33 mouse cellular contexts compared by ENCODE assay signal in genomic region chr16:26462835-26463234, GRCm38 (mm10). TPM values are rescaled to one million over a fixed set of nuclear protein-coding genes. Genes with fewer than 3 reads are reported as not detected.
DNase-seq lines count a peak whose midpoint lies in the region; ATAC-seq and TF ChIP-seq lines count a peak whose summit lies in the region.
"Had no signal": no experiment of that assay in that cellular context is flagged by ENCODE, and none has a peak within 500 bp of the region (broad histone marks: within the 10 kb centered on the region; RNA-seq: fewer than 3 reads in every experiment).

Cldn16 (plus strand) TSS chr16:26463135.

- ATAC-seq in kidney, embryonic 16.5 days (ENCODE audit: low FRiP score, low TSS enrichment): peak; percentile 23; the same call in 1 of the 2 replicates
- no peak for ATAC-seq in intestine, embryonic 15.5 days
- ATAC-seq: CD4-positive, CD25-positive, alpha-beta regulatory T cell, adult 4 months; forebrain, embryonic 15.5 days; hindbrain, embryonic 16.5 days had no signal

- no peak within 1 kb of the TSS for H3K4me2 ChIP-seq in kidney, embryonic 16.5 days (replicated peaks; ENCODE audit: low read depth, low read length)
- no peak within 1 kb of the TSS for H3K4me2 ChIP-seq in intestine, embryonic 15.5 days (replicated peaks)
- H3K4me2 ChIP-seq: embryonic facial prominence, embryonic 13.5 days; forebrain, embryonic 12.5 days; forebrain, embryonic 15.5 days; heart, embryonic 11.5 days; hindbrain, embryonic 13.5 days had no signal

- DNase-seq in kidney, adult 2 months: peak; percentile 18
- no peak for DNase-seq in kidney, adult 18-20 months
- peak; percentile 6 for DNase-seq in kidney, postnatal 10 days
- no peak for DNase-seq in gastrocnemius, adult 18-20 months (ENCODE audit: low spot score)
- DNase-seq: adrenal gland, adult 8-10 months; adrenal gland, postnatal 25 days; cerebellum, adult 11-12 months; cerebellum, adult 8-10 months; cerebellum, postnatal 36 days; embryo, embryonic 11 days; gastrocnemius, postnatal 10 days; gastrocnemius, postnatal 36 days had no signal

- peak within 1 kb of the TSS; percentile 41; the same call in 1 of the 2 replicates for H3K4me3 ChIP-seq in kidney, adult 2 months (ENCODE audit: insufficient read depth, low read depth, low read length)
- no peak within 1 kb of the TSS for H3K4me3 ChIP-seq in kidney, embryonic 16.5 days (ENCODE audit: low read length)
- no peak within 1 kb of the TSS for H3K4me3 ChIP-seq in intestine, embryonic 15.5 days (replicated peaks)
- H3K4me3 ChIP-seq: embryonic facial prominence, embryonic 10.5 days; embryonic facial prominence, embryonic 13.5 days; erythroblast, embryonic 14.5 days; forebrain, embryonic 12.5 days; forebrain, embryonic 15.5 days; hindbrain, embryonic 10.5 days; hindbrain, embryonic 13.5 days had no signal

- H3K27ac ChIP-seq in kidney, adult 2 months (ENCODE audit: insufficient read depth, low read depth, low read length): peak within 1 kb of the TSS; percentile 26
- H3K27ac ChIP-seq in kidney, embryonic 16.5 days (ENCODE audit: low read length): no peak within 1 kb of the TSS
- H3K27ac ChIP-seq in intestine, embryonic 15.5 days: no peak within 1 kb of the TSS
- H3K27ac ChIP-seq: embryonic facial prominence, embryonic 10.5 days; embryonic facial prominence, embryonic 13.5 days; forebrain, embryonic 12.5 days; forebrain, embryonic 15.5 days; hindbrain, embryonic 10.5 days; hindbrain, embryonic 13.5 days had no signal

- no peaks in the 10 kb centered on the region for H3K4me1 ChIP-seq in kidney, adult 2 months (ENCODE audit: control insufficient read depth, insufficient read depth, low read length)
- H3K4me1 ChIP-seq in kidney, embryonic 16.5 days (ENCODE audit: insufficient read depth, low read length): no peaks in the 10 kb centered on the region
- H3K4me1 ChIP-seq in intestine, embryonic 15.5 days (replicated peaks): no peaks in the 10 kb centered on the region
- H3K4me1 ChIP-seq: embryonic facial prominence, embryonic 10.5 days; embryonic facial prominence, embryonic 13.5 days; forebrain, embryonic 12.5 days; forebrain, embryonic 15.5 days; hindbrain, embryonic 10.5 days; hindbrain, embryonic 13.5 days had no signal

- no peak for TF ChIP-seq CTCF in kidney, adult 2 months (conservative IDR thresholded peaks at IDR 0.05; ENCODE audit: insufficient read depth, insufficient read length, low read depth, low read length)

- H3K27me3 ChIP-seq in kidney, adult 2 months (replicated peaks; ENCODE audit: control insufficient read depth, insufficient read depth, low read length): no peaks in the 10 kb centered on the region; the same call in 1 of the 2 replicates
- H3K27me3 ChIP-seq in kidney, embryonic 16.5 days (ENCODE audit: insufficient read depth, low read length): no peaks in the 10 kb centered on the region
- no peaks in the 10 kb centered on the region for H3K27me3 ChIP-seq in intestine, embryonic 15.5 days (replicated peaks)
- H3K27me3 ChIP-seq: embryonic facial prominence, embryonic 13.5 days; forebrain, embryonic 12.5 days; forebrain, embryonic 15.5 days; hindbrain, embryonic 13.5 days had no signal

- H3K36me3 ChIP-seq in kidney, adult 2 months (ENCODE audit: control insufficient read depth, insufficient read depth, low read length): no peaks in the 10 kb centered on the region
- H3K36me3 ChIP-seq in kidney, embryonic 16.5 days (ENCODE audit: insufficient read depth, low read length): no peaks in the 10 kb centered on the region
- no peaks in the 10 kb centered on the region for H3K36me3 ChIP-seq in intestine, embryonic 15.5 days
- H3K36me3 ChIP-seq: embryonic facial prominence, embryonic 10.5 days; embryonic facial prominence, embryonic 13.5 days; forebrain, embryonic 12.5 days; forebrain, embryonic 15.5 days; hindbrain, embryonic 10.5 days; hindbrain, embryonic 13.5 days had no signal

- no peak within 1 kb of the TSS for H3K9ac ChIP-seq in kidney, embryonic 16.5 days (replicated peaks; ENCODE audit: low read length)
- no peak within 1 kb of the TSS for H3K9ac ChIP-seq in intestine, embryonic 15.5 days
- H3K9ac ChIP-seq: embryonic facial prominence, embryonic 13.5 days; forebrain, embryonic 12.5 days; forebrain, embryonic 15.5 days; hindbrain, embryonic 13.5 days had no signal

- H3K9me3 ChIP-seq in kidney, embryonic 16.5 days (ENCODE audit: low read length): no peaks in the 10 kb centered on the region
- no peaks in the 10 kb centered on the region for H3K9me3 ChIP-seq in intestine, embryonic 15.5 days
- H3K9me3 ChIP-seq: embryonic facial prominence, embryonic 10.5 days; embryonic facial prominence, embryonic 13.5 days; forebrain, embryonic 12.5 days; forebrain, embryonic 15.5 days; hindbrain, embryonic 10.5 days; hindbrain, embryonic 13.5 days had no signal

- WGBS in kidney, adult 2 months: 56% methylated on average over 7 of the region's 7 CpGs
- WGBS in kidney, embryonic 16.5 days: 53% methylated on average over 7 of the region's 7 CpGs
- WGBS in intestine, embryonic 15.5 days: 70% methylated on average over 7 of the region's 7 CpGs

- no peak for TF ChIP-seq POLR2A in kidney, adult 2 months (IDR thresholded peaks at IDR 0.05; ENCODE audit: low read depth, low read length)

RNA-seq across cellular contexts. Expression of gene Cldn16, which starts in this region (rescaled TPM):
- polyA plus RNA-seq in kidney, adult 2 months (2012; rRNA removed): 14.3 and 15.4 TPM in 2 replicates
- 9.2 and 9.4 TPM in 2 replicates for polyA plus RNA-seq in kidney, embryonic 16.5 days (2015; fragmentation: Nextera tagmentation; extraction: Ambion mirVana)
- not detected in 2 replicates for polyA plus RNA-seq in intestine, embryonic 15.5 days (2015; fragmentation: Nextera tagmentation; extraction: Ambion mirVana)
- not detected for total RNA-seq in gastrocnemius, adult 18-20 months (2021)
- total RNA-seq: adrenal gland, adult 8-10 months; adrenal gland, postnatal 25 days; gastrocnemius, postnatal 10 days; gastrocnemius, postnatal 36 days; granulocyte monocyte progenitor cell, adult 5-6 weeks; heart, adult 8-10 months; heart, postnatal 25 days; MEL had no signal
- polyA plus RNA-seq: brain, embryonic 14.5 days; C2C12; CD4-positive, CD25-positive, alpha-beta regulatory T cell, adult 4 months; cortical plate, adult 2 months; embryonic facial prominence, embryonic 10.5 days; embryonic facial prominence, embryonic 13.5 days; erythroblast, embryonic 14.5 days; forebrain, embryonic 12.5 days; forebrain, embryonic 15.5 days; heart, embryonic 11.5 days; heart, embryonic 14.5 days; heart, postnatal 0 days; hindbrain, embryonic 10.5 days; hindbrain, embryonic 13.5 days; hindbrain, embryonic 16.5 days had no signal

Comparison
In these comparisons a context has a peak if more than half of its experiments do, and no peak if none do; other contexts are left out.
1. RNA of gene Cldn16 (polyA plus RNA-seq): 14.3 to 15.4 TPM in kidney, adult 2 months and 9.2 to 9.4 TPM in kidney, embryonic 16.5 days; not detected in intestine, embryonic 15.5 days; every median in the first group is over 10 times any median in the second.
2. DNase-seq: peak in kidney, adult 2 months (single experiment) and kidney, postnatal 10 days (single experiment); none in kidney, adult 18-20 months (single experiment) and gastrocnemius, adult 18-20 months (single experiment).